Mouse (Mus musculus) bone marrow macrophage, adult 2 months (primary cell): Measurements from ENCODE around the gene Fkbp6. TPM values are rescaled to one million over a fixed set of nuclear protein-coding genes. Genes with fewer than 3 reads are reported as not detected.

ENCODE experiments used
- H3K27ac ChIP-seq: 2 replicates; pipeline ENCODE4 v1.5.1; 2012; ENCODE audit warnings: low read depth, low read length; ENCODE audit not compliant: insufficient read depth
- H3K4me1 ChIP-seq: 2 replicates; pipeline ENCODE4 v1.6.1; 2012; ENCODE audit warnings: low read length; ENCODE audit not compliant: control insufficient read depth, insufficient read depth
- H3K4me3 ChIP-seq: 2 replicates; pipeline ENCODE4 v1.5.1; 2012; ENCODE audit warnings: mild to moderate bottlenecking, low read length, moderate library complexity; ENCODE audit not compliant: insufficient read depth
- CTCF ChIP-seq: IDR thresholded peaks from 2 replicates; pipeline ENCODE4 v1.5.1; 2012; ENCODE audit warnings: low read depth, mild to moderate bottlenecking, low read length, moderate library complexity
- POLR2A ChIP-seq: IDR thresholded peaks from 2 replicates; pipeline ENCODE4 v1.6.1; 2012; ENCODE audit warnings: mild to moderate bottlenecking, low read depth, low read length, borderline replicate concordance
- polyA plus RNA-seq: library from polyadenylated mRNA; stranded (reverse); fragments of >200 nt; gene quantifications from 2 replicates; pipeline ENCODE4 v1.2.4, GENCODE M21; 2012; ENCODE audit not compliant: missing spikeins, insufficient read depth, insufficient read length

The Fkbp6 gene
- polyA plus RNA-seq, 1 experiment: not detected

GRCm38 (mm10) chr5:135263866-135264503 is 85.9 kb downstream of the Fkbp6 start:
- H3K27ac ChIP-seq: no peak overlapping the region
- no peak for TF ChIP-seq POLR2A
- no peak for TF ChIP-seq CTCF
- no peak overlapping the region for H3K4me3 ChIP-seq
- H3K4me1 ChIP-seq: peaks cover 4% of the 10 kb centered on the region

GRCm38 (mm10) chr5:135258280-135259150 is 91.3 kb downstream of the Fkbp6 start:
- TF ChIP-seq CTCF (no peak), POLR2A (no peak)
- H3K4me1 ChIP-seq: no peaks in the 10 kb centered on the region

GRCm38 (mm10) chr5:135257559-135257958 is 92.3 kb downstream of the Fkbp6 start:
- H3K4me1 ChIP-seq: no peaks in the 10 kb centered on the region
- TF ChIP-seq CTCF: no peak
- no peak for TF ChIP-seq POLR2A
- no peak overlapping the region for H3K4me3 ChIP-seq
- H3K27ac ChIP-seq: no peak overlapping the region

More at GRCm38 (mm10) chr5:135258280-135259150, 91.3 kb downstream of the Fkbp6 start:
- H3K27ac ChIP-seq: no peak overlapping the region
- no peak overlapping the region for H3K4me3 ChIP-seq

GRCm38 (mm10) chr5:135256166-135256565 is 93.7 kb downstream of the Fkbp6 start:
- Histone ChIP-seq H3K27ac (no peak overlapping the region), H3K4me3 (no peak overlapping the region), H3K4me1 (peaks cover 2% of the 10 kb centered on the region; the same call in 1 of the 2 replicates)
- TF ChIP-seq CTCF (no peak), POLR2A (no peak)

GRCm38 (mm10) chr5:135253741-135254401 is 96.0 kb downstream of the Fkbp6 start:
- H3K4me1 ChIP-seq: peaks cover 2% of the 10 kb centered on the region; the same call in 1 of the 2 replicates
- H3K4me3 ChIP-seq: no peak overlapping the region
- no peak overlapping the region for H3K27ac ChIP-seq
- TF ChIP-seq CTCF (no peak), POLR2A (no peak)

- peak within 1 kb of the TSS; percentile 58 for H3K4me3 ChIP-seq
- TF ChIP-seq POLR2A (no peak), CTCF (no peak)
- no peak within 1 kb of the TSS for H3K27ac ChIP-seq
- H3K4me1 ChIP-seq: peaks cover 2% of the 10 kb centered on the region; the same call in 1 of the 2 replicates
Measured at GRCm38 (mm10) chr5:135251079-135251454, 98.8 kb downstream of the Fkbp6 start, which contains the start of gene Fzd9. TSS of gene Fzd9 (minus strand) at chr5:135251230.

- Histone ChIP-seq H3K4me3 (peak overlapping the region; percentile 58), H3K4me1 (peaks cover 2% of the 10 kb centered on the region; the same call in 1 of the 2 replicates), H3K27ac (no peak overlapping the region)
- TF ChIP-seq POLR2A (no peak), CTCF (no peak)
Measured at GRCm38 (mm10) chr5:135250186-135251078, 99.4 kb downstream of the Fkbp6 start.

GRCm38 (mm10) chr5:135248956-135249676 is 100.7 kb downstream of the Fkbp6 start:
- H3K4me1 ChIP-seq: peaks cover 2% of the 10 kb centered on the region; the same call in 1 of the 2 replicates
- H3K27ac ChIP-seq: no peak overlapping the region
- TF ChIP-seq POLR2A (no peak), CTCF (no peak)
- no peak overlapping the region for H3K4me3 ChIP-seq

- no peak overlapping the region for H3K4me3 ChIP-seq
- no peak overlapping the region for H3K27ac ChIP-seq
- TF ChIP-seq POLR2A (no peak), CTCF (no peak)
- H3K4me1 ChIP-seq: peaks cover 2% of the 10 kb centered on the region; the same call in 1 of the 2 replicates
Measured at GRCm38 (mm10) chr5:135247337-135247736, 102.5 kb downstream of the Fkbp6 start.
